Mouse (Mus musculus) ES-CJ7 (cell line): ENCODE data around the gene Slc16a12.
"Not testable (repeated sequence)": the region's sequence is repeated elsewhere in the genome, so short reads cannot be mapped to it uniquely, and the experiment has no call there.

Experiments
- DNase-seq: peaks from one replicate; pipeline ENCODE4 v3.0.0; 2011; ENCODE audit warnings: low read depth, low spot score

Slc16a12 gene

DNA sequence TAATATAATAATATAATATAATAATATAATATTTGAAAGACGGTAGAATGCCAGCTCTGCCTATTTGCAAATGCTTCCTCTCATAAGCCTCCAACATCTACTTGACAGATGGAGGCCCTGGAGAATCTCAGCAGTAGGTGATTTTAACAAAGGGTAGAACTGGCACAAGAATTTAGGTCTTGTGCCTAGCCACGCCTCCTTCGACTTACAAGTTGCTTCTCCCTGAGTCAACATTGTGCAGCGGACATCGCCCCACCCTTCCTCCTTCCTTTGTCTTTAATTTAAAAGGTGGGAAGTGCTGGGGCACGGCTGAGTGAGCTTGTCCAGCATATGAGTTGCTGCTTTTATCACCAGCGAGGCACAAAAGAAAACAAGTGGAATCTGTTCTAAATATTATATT, 73.6 kb downstream of the Slc16a12 start:
- peak; percentile 88 for DNase-seq

DNA sequence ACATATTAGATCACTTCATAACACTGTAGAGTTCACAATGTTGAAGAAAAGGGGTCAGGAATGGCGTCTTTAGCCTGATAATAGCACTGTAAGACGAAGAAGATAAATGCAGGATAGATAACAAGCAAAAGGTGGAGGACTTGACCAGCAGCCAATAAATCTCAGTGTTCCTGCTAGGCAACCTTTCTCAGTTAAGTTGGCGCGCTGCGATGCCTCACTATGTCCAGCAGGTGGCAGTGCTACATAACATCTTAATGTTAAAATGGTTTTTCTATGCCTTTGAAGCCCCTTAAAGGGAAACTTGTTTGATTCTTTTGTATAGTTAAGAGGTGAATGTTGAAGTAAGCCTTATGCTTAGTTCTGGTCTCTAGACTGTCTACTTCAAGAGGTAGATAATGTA, 81.0 kb downstream of the Slc16a12 start:
- peak; percentile 64 for DNase-seq

DNA sequence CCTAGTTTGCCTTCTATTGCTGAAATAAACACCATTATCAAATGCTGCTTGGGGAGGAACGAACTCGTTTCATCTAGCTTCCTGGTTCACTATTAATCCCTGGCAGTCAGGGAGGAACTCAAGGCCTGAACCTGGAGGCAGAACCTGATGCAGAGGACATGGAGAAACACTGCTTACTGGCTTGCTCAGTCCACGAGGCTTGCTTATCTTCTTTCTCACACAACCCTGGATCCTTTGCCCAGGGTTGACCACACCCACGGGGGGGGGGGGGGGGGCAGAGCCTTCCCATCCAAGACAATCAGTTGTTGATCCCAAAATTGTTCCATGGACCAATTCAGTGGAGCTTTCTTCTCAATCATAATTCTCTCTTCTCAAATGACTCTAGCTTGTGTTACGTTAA, 84.3 kb downstream of the Slc16a12 start:
- DNase-seq, result no peak

GRCm38 (mm10) chr19:34662067-34662507, 85.0 kb downstream of the Slc16a12 start:
- DNase-seq, result peak; percentile 89

GRCm38 (mm10) chr19:34656511-34657298, 90.4 kb downstream of the Slc16a12 start:
- DNase-seq, result peak; percentile 29

DNA sequence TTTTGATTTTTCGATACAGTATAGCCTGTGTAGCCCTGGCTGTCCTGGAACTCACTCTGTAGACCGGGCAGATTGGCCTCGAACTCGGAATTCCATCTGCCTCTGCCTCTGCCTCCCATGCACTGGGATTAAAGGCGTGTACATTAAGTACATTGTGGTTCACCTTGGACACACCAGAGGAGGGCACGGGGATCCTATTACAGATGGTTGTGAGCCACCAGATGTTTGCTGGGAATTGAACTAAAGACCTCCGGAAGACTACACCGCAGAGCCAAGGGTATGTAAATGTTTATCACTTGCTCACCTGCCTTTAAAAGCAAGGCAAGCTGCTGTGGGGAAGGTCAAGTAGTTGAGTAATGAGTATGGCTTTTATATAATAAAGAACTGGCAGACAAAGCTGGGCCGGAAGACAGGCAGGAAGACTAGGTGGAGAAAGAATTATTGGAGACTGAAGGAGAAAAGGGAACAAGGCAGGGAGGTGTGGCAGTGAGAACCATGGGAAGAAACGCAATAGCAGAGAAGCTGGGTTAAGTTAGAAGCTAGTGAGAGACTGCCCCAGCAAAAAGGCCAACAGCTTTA, 91.8 kb downstream of the Slc16a12 start:
- DNase-seq, result peak; percentile 86

GRCm38 (mm10) chr19:34650997-34651396, 96.1 kb downstream of the Slc16a12 start:
- DNase-seq, result no peak

- no peak for DNase-seq
Measured at GRCm38 (mm10) chr19:34650276-34650675, 96.8 kb downstream of the Slc16a12 start.

DNA sequence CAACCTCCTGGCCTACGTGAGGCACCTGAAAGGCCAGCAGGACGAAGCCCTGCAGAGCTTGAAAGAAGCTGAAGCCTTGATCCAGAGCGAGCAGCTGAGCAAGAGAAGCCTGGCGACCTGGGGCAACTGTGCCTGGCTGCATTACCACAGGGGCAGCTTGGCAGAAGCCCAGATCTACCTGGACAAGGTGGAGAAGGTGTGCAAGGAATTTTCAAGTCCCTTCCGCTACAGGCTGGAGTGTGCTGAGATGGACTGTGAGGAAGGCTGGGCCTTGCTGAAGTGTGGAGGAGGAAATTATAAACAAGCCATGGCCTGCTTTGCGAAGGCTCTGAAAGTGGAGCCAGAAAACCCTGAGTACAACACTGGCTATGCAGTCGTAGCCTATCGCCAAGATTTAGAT, 99.5 kb downstream of the Slc16a12 start:
- not testable (repeated sequence) for DNase-seq

- no peak for DNase-seq
Measured at GRCm38 (mm10) chr19:34642616-34643015, 104.5 kb downstream of the Slc16a12 start.

DNA sequence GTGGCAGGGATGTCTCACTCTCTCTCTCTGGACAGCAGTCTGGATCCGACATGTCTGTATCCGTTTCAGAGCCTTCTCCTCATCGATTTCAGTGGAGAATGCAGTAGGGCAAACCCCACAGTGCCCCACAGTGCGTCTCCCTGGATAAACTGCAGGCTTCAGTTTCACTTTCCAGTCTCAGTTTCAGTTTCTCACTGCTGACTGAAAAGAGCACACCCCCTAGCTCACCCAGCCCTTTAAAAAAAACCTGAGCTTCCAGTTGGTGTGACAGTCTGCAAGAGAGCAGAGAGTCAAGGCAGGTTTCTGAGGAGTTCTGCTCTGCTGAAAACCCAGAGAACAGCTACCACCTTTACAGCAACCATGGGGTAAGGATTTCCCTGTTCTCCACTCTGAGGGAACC, 106.5 kb downstream of the Slc16a12 start, which contains the start of the genes Ifit1bl2 and Ifit1:
Gene Ifit1bl2, minus strand, starts transcription at position 121 of the 400 bp plus-strand sequence.
Gene Ifit1, plus strand, starts transcription at position 249 of the 400 bp plus-strand sequence.
- DNase-seq, result no peak

GRCm38 (mm10) chr19:34636933-34637557, 110.0 kb downstream of the Slc16a12 start:
- peak; percentile 52 for DNase-seq

DNA sequence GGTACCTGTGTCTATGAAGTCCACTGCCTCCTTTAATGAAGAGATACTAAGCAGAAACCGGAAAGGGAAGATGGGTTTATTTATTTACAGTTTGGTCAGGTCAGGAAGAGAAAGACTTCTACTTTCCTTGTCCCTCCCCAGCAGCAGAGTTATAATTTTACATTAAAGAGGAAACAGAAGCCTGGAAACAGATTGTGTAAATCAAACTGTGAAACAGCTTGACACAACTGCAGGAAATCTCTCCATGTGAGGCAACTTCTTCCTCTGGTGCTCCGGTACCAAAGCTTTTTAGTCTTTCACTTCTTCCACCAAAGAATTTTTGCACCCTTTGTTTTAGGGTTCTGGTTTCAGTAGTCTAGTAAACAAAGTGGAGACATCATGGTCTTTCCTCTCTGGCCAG, 113.6 kb downstream of the Slc16a12 start:
- no peak for DNase-seq

- no peak for DNase-seq
Measured at GRCm38 (mm10) chr19:34631487-34631886, 115.6 kb downstream of the Slc16a12 start.

DNA sequence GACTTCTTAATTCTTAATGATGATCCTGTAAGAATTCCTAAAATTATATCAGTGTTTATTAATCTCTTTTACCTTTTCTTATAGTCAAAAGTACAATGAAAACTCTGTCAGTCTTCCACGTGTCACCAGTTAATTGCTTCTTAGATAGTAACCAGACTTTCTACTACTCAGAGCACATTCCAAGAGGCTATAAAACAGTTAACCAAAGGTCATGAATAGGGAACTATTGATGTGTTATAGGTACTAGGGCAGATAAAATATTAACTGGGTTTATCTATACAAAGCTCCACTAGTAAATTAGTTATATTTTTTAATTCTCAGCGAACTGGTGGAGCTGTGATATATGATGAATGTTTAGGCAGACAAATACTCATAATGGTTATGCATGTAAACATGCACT, 119.6 kb downstream of the Slc16a12 start:
- no peak for DNase-seq

DNA sequence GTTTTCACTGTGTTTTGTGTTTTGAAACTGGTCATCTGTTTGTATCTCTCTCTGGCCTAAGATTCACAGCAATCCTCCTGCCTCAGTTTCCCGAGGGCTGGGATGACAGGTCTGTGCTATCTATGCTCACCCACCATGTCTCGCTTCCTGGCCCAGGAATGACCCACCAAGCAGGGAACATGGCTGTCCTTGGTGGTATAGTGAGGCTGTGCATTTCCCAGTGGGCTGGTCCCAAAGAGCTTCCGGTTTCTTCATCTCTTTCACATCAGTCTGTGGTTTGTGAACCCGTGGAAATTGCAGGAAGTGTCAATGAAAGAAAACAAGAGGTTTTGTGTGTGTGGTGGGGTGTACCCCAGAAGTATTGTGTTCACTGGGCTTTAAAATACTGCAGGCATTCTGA, 122.4 kb downstream of the Slc16a12 start:
- no peak for DNase-seq

DNA sequence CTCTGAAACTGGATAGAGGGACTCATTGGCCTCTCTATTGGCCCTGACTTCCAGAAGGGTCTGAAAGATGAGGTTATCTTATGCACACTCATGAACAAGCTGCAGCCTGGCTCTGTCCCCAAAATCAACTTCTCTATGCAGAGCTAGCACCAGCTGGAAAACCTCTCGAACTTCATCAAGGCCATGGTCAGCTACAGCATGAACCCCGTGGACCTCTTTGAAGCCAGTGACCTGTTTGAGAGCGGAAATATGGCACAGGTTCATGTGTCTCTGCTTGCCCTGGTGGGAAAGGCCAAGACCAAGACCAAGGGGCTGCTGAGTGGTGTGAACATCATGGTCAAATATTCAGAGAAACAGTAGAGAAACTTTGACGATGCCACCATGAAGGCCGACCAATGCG, 123.3 kb downstream of the Slc16a12 start:
- DNase-seq, result no peak

DNA sequence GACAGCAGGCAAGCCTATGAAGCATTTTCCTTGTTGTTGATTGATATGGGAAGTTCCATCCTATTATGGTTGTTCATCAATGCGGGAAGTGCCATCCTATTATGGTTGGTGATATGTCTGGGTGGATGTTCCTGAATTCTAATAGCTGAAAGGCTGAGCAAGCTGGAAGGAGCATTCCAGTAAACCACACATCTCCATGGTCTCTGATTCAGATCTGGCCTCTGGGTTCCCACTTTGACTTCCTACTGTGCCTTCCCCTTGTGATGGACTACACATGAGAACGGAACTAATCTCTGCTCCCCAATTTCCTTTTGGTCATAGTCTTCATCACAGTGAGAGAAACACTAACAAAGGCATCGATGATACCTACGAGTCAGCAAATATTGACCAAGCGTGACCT, 126.2 kb downstream of the Slc16a12 start:
- no peak for DNase-seq
